Mouse (Mus musculus): Measurements from ENCODE around the gene Cep78. TPM values are rescaled to one million over a fixed set of nuclear protein-coding genes. Genes with fewer than 3 reads are reported as not detected.
A peak's percentile ranks its signal among the peaks of the same experiment; 100 is the strongest.

The Cep78 gene
- polyA plus RNA-seq, 1 experiment from 2014 or later = 4.3 TPM

DNA sequence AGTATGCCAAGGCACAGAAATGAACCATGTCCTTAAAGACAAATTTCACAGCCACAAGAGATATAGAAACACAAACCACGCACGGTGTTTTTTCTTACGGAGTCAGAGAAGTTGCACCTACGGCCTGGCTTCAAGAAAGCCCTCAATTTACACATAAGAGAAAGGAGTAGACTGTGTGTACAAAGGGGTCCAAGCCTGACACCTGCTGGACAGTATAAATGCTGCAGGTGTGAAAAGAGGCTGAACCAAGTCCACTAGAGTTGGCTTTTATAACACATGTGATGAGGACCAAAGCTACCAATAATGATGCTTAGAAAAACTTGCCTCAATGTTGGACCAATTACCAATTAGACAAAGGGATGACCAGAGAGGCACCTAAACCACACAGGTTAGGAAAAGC is 2.9 kb downstream of the Cep78 start:
- 0 out of 2 replicates have a peak, but pooled peaks cover 4% of the 10 kb centered on the region for H3K4me1 ChIP-seq (replicated peaks; ENCODE audit: control insufficient read depth, insufficient read depth, low read length)
- ATAC-seq = no peak
- 39% methylated on average over 4 of the region's 4 CpGs for WGBS
- TF ChIP-seq CTCF (IDR thresholded peaks at IDR 0.05; ENCODE audit: low read depth) = peak; percentile 88
- no peaks in the 10 kb centered on the region for H3K36me3 ChIP-seq (ENCODE audit: control insufficient read depth, insufficient read depth)
- H3K27ac ChIP-seq (ENCODE audit: low read depth, low read length) = no peak overlapping the region
- H3K4me2 ChIP-seq (replicated peaks; ENCODE audit: low read depth) = no peak overlapping the region
- H3K9ac ChIP-seq (ENCODE audit: low read depth, low read length) = no peak overlapping the region
- no peaks in the 10 kb centered on the region for H3K27me3 ChIP-seq (replicated peaks; ENCODE audit: control insufficient read depth, insufficient read depth, low read length)
- H3K4me3 ChIP-seq (ENCODE audit: low read depth, low read length) = no peak overlapping the region
- H3K9me3 ChIP-seq (ENCODE audit: control insufficient read depth) = no peaks in the 10 kb centered on the region

DNA sequence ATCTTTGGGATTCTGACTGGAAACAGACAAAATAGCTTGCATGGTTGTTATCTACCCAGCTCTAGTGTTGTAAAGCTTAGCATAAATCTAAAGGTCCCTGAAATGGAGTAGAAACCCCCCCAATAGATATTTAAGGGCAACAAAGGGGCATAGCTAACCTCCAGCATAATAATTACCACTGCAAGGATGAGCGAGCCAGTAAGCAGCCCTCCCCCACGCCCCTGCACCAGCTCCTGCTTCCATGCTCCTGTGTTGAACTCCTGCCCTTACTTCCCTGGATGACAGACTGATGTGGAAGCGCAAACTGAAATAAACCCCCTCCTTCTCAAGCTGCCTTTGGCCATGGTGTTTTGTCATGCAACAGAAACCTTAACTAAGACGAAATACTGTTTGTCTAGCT is 11.4 kb downstream of the Cep78 start:
- H3K27ac ChIP-seq (ENCODE audit: low read depth, low read length) = no peak overlapping the region
- no peaks in the 10 kb centered on the region for H3K4me1 ChIP-seq (replicated peaks; ENCODE audit: control insufficient read depth, insufficient read depth, low read length)
- H3K4me3 ChIP-seq (ENCODE audit: low read depth, low read length) = no peak overlapping the region
- ATAC-seq = no peak
- no peak for TF ChIP-seq CTCF (IDR thresholded peaks at IDR 0.05; ENCODE audit: low read depth)
- H3K27me3 ChIP-seq (replicated peaks; ENCODE audit: control insufficient read depth, insufficient read depth, low read length) = no peaks in the 10 kb centered on the region
- H3K4me2 ChIP-seq (replicated peaks; ENCODE audit: low read depth) = no peak overlapping the region
- 64% methylated on average over 4 of the region's 4 CpGs for WGBS
- H3K36me3 ChIP-seq (ENCODE audit: control insufficient read depth, insufficient read depth) = 0 out of 2 replicates have a peak, but pooled peaks cover 9% of the 10 kb centered on the region
- no peaks in the 10 kb centered on the region for H3K9me3 ChIP-seq (ENCODE audit: control insufficient read depth)
- no peak overlapping the region for H3K9ac ChIP-seq (ENCODE audit: low read depth, low read length)

DNA sequence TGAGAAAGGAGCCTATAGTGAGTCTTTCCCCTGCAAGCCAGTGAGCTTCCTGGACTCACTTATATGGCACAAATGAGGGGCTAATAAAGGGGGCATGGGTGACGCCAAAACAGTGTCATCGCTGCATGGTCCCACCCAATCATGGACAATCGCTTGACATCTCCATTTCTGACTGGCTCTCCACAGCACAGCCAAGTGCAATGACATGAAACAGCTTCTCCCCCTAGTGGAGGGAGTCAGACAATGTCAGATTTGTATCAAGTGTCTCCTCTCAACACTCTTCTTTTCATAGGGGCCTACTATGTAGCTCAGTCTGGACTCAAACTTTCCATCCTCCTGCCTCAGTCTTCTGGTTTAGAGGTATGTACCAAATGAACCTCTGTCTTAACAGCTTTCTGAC is 19.7 kb downstream of the Cep78 start:
- Histone ChIP-seq H3K4me2 (replicated peaks; ENCODE audit: low read depth) (no peak overlapping the region), H3K9me3 (ENCODE audit: control insufficient read depth) (no peaks in the 10 kb centered on the region), H3K27me3 (replicated peaks; ENCODE audit: control insufficient read depth, insufficient read depth, low read length) (no peaks in the 10 kb centered on the region), H3K27ac (ENCODE audit: low read depth, low read length) (no peak overlapping the region), H3K36me3 (ENCODE audit: control insufficient read depth, insufficient read depth) (peaks cover 11% of the 10 kb centered on the region), H3K9ac (ENCODE audit: low read depth, low read length) (no peak overlapping the region), H3K4me1 (replicated peaks; ENCODE audit: control insufficient read depth, insufficient read depth, low read length) (no peaks in the 10 kb centered on the region), H3K4me3 (ENCODE audit: low read depth, low read length) (no peak overlapping the region)
- no peak for ATAC-seq
- 44% methylated on average over 3 of the region's 3 CpGs for WGBS
- peak; percentile 90 for TF ChIP-seq CTCF (IDR thresholded peaks at IDR 0.05; ENCODE audit: low read depth)

DNA sequence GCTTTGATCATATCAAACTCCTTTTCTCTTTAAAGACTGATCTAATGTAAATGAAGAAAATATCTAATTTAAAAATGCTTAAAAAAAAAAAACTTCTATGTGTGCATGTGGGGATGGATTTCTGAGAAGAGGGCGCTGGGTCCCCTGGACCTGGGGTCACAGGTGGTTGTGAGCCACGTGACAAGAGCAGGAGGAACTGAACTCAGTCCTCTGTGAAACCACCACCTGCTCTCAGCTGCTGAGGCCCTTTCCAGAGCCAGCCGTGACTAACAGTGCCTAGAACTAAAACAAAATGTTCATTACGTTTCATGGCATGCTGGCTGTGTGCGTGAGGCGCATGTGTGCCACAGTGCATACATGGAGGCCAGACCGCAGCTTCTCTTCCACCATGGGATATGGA is 20.3 kb downstream of the Cep78 start:
- ATAC-seq = no peak
- H3K27ac ChIP-seq (ENCODE audit: low read depth, low read length) = no peak overlapping the region

DNA sequence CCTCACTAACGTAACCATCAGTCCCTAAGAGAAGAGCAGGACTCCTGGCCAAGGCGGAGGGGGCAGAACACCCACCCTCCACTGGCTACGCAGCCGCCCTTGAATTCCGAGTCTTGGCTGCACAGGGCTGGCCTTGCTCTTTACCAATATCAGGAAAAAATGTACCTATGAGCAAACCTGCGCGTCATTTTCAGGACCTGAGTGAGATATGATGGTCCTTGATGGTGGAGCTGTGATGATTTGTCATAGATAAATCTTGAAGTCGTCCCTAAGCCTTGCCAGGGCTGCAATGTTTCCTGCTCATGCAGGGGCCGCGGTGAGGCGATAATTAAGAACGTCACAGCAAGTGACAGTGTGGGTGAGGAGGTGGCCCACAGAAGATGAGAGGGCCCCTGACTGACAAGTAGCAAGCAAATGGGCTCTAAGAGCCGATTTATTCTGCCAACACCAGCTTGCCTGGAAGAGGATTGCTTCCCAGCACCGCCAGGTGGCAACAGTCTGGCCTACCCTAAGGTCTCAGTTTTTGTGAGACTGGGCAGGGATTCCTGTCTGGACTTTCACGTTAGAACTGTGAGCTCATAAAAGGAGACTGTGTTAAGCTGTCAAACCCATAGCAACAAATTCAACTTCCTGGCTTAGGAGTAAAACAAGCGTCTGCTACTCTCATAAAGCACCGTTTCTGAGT is 21.6 kb downstream of the Cep78 start:
- TF ChIP-seq CTCF (IDR thresholded peaks at IDR 0.05; ENCODE audit: low read depth) = 0 out of 2 replicates have a peak, but pooled peaks have one; percentile 3
- no peak for ATAC-seq
- 84% methylated on average over 17 of the region's 17 CpGs for WGBS

More for the DNA sequence above, 20.3 kb downstream of the Cep78 start:
- 89% methylated on average over 7 of the region's 7 CpGs for WGBS
- Histone ChIP-seq H3K36me3 (ENCODE audit: control insufficient read depth, insufficient read depth) (peaks cover 11% of the 10 kb centered on the region), H3K9ac (ENCODE audit: low read depth, low read length) (no peak overlapping the region), H3K4me2 (replicated peaks; ENCODE audit: low read depth) (no peak overlapping the region), H3K4me3 (ENCODE audit: low read depth, low read length) (no peak overlapping the region), H3K4me1 (replicated peaks; ENCODE audit: control insufficient read depth, insufficient read depth, low read length) (no peaks in the 10 kb centered on the region), H3K9me3 (ENCODE audit: control insufficient read depth) (no peaks in the 10 kb centered on the region), H3K27me3 (replicated peaks; ENCODE audit: control insufficient read depth, insufficient read depth, low read length) (no peaks in the 10 kb centered on the region)
- TF ChIP-seq CTCF (IDR thresholded peaks at IDR 0.05; ENCODE audit: low read depth) = no peak

DNA sequence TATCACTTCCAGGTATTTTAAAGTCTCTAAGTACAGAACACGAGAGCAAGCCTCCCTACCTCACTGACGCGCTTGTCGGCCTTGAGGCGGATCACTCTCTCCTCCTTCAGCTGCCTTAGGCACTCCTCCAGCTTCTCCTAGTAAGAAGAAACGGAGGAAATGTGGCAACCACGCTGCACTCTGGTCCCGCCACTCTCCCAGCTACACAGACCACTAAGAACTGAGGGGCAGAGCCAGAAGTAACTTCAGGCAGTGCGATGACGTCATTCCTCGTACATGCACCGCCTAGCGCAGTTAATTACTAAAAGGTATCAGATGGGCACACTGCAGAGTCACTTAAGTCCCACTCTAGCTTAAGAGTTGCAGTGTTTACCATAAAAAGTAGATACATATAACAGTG is 22.5 kb downstream of the Cep78 start:
- no peak overlapping the region for H3K4me3 ChIP-seq (ENCODE audit: low read depth, low read length)
- TF ChIP-seq CTCF (IDR thresholded peaks at IDR 0.05; ENCODE audit: low read depth) = no peak
- no peaks in the 10 kb centered on the region for H3K4me1 ChIP-seq (replicated peaks; ENCODE audit: control insufficient read depth, insufficient read depth, low read length)
- WGBS = 83% methylated on average over 13 of the region's 13 CpGs
- no peak overlapping the region for H3K4me2 ChIP-seq (replicated peaks; ENCODE audit: low read depth)
- H3K36me3 ChIP-seq (ENCODE audit: control insufficient read depth, insufficient read depth) = no peaks in the 10 kb centered on the region; the same call in none of the 2 replicates
- H3K27ac ChIP-seq (ENCODE audit: low read depth, low read length) = no peak overlapping the region
- ATAC-seq = no peak
- H3K9ac ChIP-seq (ENCODE audit: low read depth, low read length) = no peak overlapping the region
- H3K9me3 ChIP-seq (ENCODE audit: control insufficient read depth) = no peaks in the 10 kb centered on the region
- no peaks in the 10 kb centered on the region for H3K27me3 ChIP-seq (replicated peaks; ENCODE audit: control insufficient read depth, insufficient read depth, low read length)

More for the DNA sequence above, 21.6 kb downstream of the Cep78 start:
- Histone ChIP-seq H3K4me1 (replicated peaks; ENCODE audit: control insufficient read depth, insufficient read depth, low read length) (no peaks in the 10 kb centered on the region), H3K4me2 (replicated peaks; ENCODE audit: low read depth) (no peak overlapping the region), H3K27ac (ENCODE audit: low read depth, low read length) (no peak overlapping the region), H3K27me3 (replicated peaks; ENCODE audit: control insufficient read depth, insufficient read depth, low read length) (no peaks in the 10 kb centered on the region), H3K36me3 (ENCODE audit: control insufficient read depth, insufficient read depth) (no peaks in the 10 kb centered on the region; the same call in none of the 2 replicates), H3K9me3 (ENCODE audit: control insufficient read depth) (no peaks in the 10 kb centered on the region), H3K9ac (ENCODE audit: low read depth, low read length) (no peak overlapping the region), H3K4me3 (ENCODE audit: low read depth, low read length) (no peak overlapping the region)
